Mouse (Mus musculus) CH12.LX (cell line): ENCODE data around the gene Teddm2.

Experiments used
- BHLHE40 ChIP-seq: IDR thresholded peaks from 2 replicates; pipeline ENCODE4 v1.6.1; 2011; ENCODE audit warnings: mild to moderate bottlenecking, low read depth, low read length, improper control_type of control experiment
- CHD2 ChIP-seq: IDR thresholded peaks from 2 replicates; pipeline ENCODE4 v1.6.1; 2011; ENCODE audit warnings: low read length, improper control_type of control experiment
- CTCF ChIP-seq, 2 experiments: IDR thresholded peaks in 1 of 2; conservative IDR thresholded peaks in 1 of 2; 2 replicates each; pipeline ENCODE4 v1.5.1; 2011 to 2012; ENCODE audit warnings: low read depth in 2 of 2, low read length in 2 of 2, improper control_type of control experiment in 1 of 2, inconsistent platforms in 1 of 2, mild to moderate bottlenecking in 1 of 2, moderate library complexity in 1 of 2
- JUND ChIP-seq: conservative IDR thresholded peaks from 2 replicates; pipeline ENCODE4 v1.6.1; 2011; ENCODE audit warnings: low read depth, low read length, improper control_type of control experiment
- MAFK ChIP-seq: IDR thresholded peaks from 2 replicates; pipeline ENCODE4 v1.6.1; 2011; ENCODE audit warnings: low read length, improper control_type of control experiment; ENCODE audit not compliant: insufficient replicate concordance
- NELFE ChIP-seq: IDR thresholded peaks from 2 replicates; pipeline ENCODE4 v1.6.1; 2011; ENCODE audit warnings: low read depth, low read length, improper control_type of control experiment
- POLR2A ChIP-seq: IDR thresholded peaks from 2 replicates; pipeline ENCODE4 v1.6.1; 2011; ENCODE audit warnings: low read depth, mild to moderate bottlenecking, improper control_type of control experiment, low read length
- RCOR1 ChIP-seq: conservative IDR thresholded peaks from 2 replicates; pipeline ENCODE4 v1.6.1; 2012; ENCODE audit warnings: low read depth, mild to moderate bottlenecking, inconsistent platforms, low read length, improper control_type of control experiment
- TBP ChIP-seq: conservative IDR thresholded peaks from 2 replicates; pipeline ENCODE4 v1.6.1; 2011; ENCODE audit warnings: low read depth, low read length, improper control_type of control experiment
- USF1 ChIP-seq: IDR thresholded peaks from 2 replicates; pipeline ENCODE4 v1.6.1; 2014; ENCODE audit warnings: low read depth, mild to moderate bottlenecking, inconsistent platforms, low read length, improper control_type of control experiment

DNA sequence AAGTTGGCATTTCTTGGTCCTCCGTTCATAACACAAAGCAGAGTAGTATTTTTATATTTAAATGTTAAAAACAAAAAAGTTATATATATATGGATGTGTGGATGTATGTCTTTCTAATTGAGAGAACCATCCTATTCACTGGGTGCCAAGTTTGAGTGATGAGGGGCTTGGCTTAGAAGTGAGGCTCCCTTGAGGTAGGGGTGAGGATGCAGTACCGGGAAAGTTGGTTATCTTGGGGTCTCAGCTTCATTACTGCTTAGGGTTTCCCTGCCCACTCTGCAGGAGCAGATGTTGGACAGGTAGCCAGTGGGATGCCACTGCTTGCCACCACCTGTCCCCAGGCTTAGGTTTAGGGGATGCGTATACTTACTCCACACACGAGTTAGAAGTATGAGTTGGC, 8.7 kb upstream of the Teddm2 start:
- TF ChIP-seq BHLHE40: no peak
- TF ChIP-seq CTCF (conservative IDR thresholded peaks at IDR 0.05 in 1 of 2, IDR thresholded peaks at IDR 0.05 in 1 of 2; ENCODE audit: low read depth in 2 of 2, low read length in 2 of 2): no peak
- no peak for TF ChIP-seq TBP
- no peak for TF ChIP-seq POLR2A
- no peak for TF ChIP-seq USF1
- no peak for TF ChIP-seq JUND
- no peak for TF ChIP-seq MAFK
- TF ChIP-seq RCOR1: no peak
- TF ChIP-seq NELFE: no peak
- TF ChIP-seq CHD2: no peak
